Mouse (Mus musculus): ENCODE results near the gene Samd1.

DNA sequence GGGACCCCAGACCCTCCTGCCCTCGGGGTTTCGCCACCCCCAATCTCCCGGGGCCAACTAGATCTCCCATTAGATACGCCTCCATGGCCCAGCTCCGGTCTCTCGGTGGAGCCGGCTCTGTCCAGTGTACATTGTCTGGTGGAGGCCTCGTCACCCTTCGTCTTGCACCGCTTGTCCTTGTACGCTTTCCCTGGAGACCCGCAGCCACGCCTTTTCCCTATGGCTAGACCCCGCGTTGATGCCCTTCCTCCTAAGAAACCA lies 41.6 kb upstream of the Samd1 start:
- TF ChIP-seq CTCF (IDR thresholded peaks at IDR 0.05; ENCODE audit: low read depth, low read length) (no peak), POLR2A (IDR thresholded peaks at IDR 0.05; ENCODE audit: extremely low read depth, insufficient read depth, low read length) (no peak)

All from liver, adult 2 months (tissue).